Mouse (Mus musculus) small intestine, adult 2 months (tissue): Measurements from ENCODE around the gene Elobl.

Source experiments
- CTCF ChIP-seq: fragments of 200-500 bp; IDR thresholded peaks from 2 replicates; pipeline ENCODE4 v1.5.1; 2012; ENCODE audit warnings: low read depth, mild to moderate bottlenecking, control low read depth, inconsistent platforms, low read length, moderate library complexity, mixed read lengths; ENCODE audit not compliant: insufficient replicate concordance, insufficient read length; ENCODE audit errors: extremely low read depth
- POLR2A ChIP-seq: fragments of 200-500 bp; IDR thresholded peaks from 2 replicates; pipeline ENCODE4 v1.6.1; 2012; ENCODE audit warnings: low read depth, mild to moderate bottlenecking, control low read depth, inconsistent platforms, low read length, moderate library complexity

DNA sequence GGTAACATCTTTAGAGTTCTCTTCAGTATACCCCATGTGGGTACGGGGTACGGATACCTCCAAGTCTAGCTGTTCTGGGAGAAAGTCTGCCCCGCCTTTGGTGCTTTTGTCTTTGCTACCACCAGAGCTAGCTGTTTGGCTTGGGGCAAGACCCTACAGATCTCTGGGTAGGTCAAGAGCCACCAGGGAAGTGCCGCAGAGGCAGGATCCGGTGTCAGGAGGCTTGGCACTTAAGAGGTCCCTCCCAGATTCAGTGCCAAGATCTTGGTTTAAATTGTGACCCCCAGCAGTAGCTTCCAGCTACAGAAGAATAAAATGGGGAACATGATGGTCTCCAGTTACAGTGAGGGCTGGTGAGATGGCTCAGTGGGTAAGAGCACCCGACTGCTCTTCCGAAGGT lies 34.8 kb upstream of the Elobl start:
- TF ChIP-seq POLR2A (no peak), CTCF (no peak)
